Mouse (Mus musculus): ENCODE results near the gene Samd11.

Samd11 gene

DNA sequence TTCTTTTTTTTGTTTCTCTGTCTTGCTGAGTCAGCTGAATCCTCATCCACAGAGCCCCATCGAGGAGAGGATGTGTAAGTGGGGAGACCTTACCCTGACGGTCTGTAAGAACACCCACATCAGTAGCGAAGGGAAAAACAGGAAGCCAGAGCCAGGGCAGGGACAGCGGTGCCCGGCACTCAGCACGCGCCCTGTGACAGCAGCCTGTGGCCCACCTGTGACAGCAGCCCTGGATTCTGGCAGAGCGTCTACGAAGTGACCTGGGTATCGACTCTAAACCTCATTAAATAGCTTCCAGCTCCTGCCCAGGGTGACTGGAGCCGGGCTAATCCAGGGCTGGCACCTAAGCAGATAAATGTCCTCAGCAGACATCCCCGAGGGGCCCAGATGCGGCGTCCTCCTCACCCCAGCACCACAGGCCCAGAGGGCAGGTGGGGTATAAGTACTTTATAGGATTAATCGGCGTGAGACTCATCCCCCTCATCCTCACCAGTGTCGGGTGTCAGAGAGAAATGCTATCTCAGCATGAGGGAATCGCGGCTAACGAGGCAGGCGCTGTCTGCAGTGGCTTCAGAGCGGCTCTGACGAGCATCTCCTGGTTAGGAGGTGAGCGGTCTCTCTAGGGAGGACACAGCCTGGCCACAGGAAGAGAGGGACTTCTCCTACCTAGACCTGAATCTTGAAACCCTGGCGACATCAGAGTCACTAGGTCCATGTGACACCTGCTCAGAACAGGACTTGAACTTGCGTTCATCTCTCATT, at the start of gene Samd11:
Gene Samd11 (minus strand): TSS at position 580 of the 762 bp plus-strand sequence.
- no peak for DNase-seq

DNA sequence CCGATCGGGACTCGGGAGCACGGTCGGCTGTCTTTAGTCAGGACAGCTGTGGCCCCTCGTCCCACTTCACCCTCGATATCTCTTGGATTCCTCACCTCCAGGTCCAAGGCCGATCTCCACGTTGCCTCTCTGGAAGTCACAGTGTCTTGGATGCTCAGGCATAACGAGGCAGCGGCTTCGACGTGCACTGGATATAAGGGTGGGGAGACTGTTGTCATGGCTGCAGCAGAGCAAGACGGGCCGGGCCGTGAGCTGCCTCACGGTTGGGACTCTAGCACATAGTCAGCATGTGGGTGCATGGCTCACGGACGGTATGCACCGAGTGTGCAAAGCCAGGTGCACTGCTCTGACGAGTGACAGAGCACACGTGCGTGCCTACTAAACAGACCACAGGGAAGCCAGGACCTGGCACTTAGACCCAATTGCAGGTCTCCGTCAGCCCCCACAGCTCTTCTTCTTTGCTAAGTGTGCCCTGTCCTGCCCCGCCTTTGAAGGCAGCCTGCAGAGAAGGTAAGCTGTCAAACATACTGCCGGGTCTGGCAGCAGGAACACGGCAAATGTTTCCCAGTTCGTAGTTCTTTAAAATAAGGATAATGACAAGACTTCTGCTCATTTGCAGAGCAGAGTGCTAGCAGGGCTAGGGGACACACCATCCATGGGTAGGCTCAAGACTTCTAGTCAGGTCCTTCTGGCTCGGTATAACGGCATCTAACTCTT, 938 bp downstream of the Samd11 start:
- DNase-seq: no peak

DNA sequence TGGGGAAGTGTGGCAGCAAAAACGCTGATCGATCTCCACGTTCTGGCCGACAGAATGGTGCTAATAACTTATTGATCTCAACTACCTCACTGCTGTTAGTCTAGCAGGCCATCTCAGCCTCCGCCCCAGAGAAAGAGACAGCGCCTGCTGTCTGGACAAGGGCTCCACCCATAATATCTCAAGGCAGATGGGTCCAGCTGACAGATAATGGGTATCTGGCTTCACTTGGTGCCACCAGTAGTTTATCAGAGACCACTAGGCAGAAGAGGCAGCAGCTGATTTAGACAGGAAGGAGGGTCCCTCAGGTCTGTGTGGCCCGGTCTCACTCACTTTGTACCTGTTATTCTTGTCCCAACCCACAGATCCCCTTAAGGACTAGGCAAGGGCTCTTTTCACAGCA, 2.4 kb downstream of the Samd11 start:
- no peak for DNase-seq

DNA sequence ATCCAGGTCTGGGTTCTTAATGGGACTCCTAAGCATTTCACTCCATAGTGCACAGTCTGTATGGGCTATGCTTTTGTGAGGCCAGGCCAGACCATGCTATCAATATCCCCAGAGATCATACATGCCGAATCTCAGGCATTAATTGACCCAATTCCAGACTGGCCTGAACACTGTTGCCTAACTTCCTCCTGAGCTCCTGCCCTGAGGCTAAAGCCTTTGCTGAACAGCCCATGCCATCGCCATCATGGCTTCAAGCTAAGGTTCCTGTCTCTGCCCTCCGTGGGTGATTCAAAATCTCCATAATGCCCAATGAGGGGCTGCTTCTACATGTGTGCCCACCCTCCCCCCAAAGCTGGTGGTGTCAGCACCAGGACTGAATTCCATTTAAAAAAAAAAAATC, 2.8 kb downstream of the Samd11 start:
- no peak for DNase-seq

DNA sequence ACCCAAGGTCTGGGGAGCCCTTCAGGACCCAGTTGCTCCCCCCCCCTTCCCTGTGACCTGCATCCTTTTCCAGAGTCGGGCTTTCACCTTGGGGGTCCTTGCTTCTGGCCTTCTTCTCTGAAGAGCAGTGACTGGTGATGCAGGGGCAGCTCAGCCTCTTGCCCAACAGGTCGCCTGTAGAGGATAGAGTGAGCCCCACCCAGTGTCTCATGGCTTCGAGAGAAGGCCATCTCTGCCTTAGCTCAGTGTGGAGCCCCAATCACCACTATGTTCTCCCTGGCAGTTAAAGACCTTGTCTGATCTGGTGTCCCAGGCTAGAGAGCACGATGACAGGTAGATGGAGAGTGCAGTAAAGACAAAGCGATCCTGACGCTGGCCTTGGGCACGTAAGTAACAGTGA, 3.3 kb downstream of the Samd11 start:
- DNase-seq: no peak

DNA sequence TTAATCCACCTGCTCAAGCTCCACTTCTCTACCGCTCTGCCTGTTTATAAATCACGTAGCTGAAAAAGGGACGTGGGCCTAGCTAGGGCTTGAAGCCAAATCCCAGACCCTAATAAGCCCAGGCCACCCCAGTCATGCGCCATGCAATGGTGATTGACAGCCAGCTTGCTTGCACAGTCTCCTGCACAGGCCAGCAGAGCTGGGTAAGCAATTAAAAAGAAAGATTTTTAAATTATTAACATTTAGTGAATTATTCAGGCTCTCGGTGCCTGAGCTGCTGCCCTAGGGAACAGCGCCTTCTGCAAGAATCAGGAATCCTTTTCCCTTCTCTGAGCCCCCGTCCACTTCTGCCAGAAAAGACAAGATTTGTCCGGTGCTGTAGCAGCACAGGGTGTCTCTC, 4.4 kb downstream of the Samd11 start:
- DNase-seq: no peak

DNA sequence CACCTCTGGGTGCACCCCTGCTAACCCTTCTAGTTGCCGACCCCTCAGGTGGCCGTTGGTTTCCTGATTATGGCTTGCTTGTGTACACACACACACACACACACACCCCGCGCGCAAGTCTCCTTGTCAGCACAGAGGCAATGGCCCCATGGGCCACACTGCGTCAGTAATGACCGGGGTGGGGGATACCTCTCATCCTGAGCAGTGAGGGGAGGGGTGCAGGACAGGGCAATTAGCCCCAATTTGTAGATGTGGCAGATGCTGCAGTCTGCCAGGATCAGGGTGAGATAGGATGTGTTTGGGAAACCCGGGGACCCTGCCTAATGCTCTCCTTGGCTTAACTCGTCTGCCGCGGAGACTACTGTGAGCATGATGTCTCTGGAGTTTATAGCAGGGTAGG, 5.9 kb downstream of the Samd11 start:
- DNase-seq: no peak

DNA sequence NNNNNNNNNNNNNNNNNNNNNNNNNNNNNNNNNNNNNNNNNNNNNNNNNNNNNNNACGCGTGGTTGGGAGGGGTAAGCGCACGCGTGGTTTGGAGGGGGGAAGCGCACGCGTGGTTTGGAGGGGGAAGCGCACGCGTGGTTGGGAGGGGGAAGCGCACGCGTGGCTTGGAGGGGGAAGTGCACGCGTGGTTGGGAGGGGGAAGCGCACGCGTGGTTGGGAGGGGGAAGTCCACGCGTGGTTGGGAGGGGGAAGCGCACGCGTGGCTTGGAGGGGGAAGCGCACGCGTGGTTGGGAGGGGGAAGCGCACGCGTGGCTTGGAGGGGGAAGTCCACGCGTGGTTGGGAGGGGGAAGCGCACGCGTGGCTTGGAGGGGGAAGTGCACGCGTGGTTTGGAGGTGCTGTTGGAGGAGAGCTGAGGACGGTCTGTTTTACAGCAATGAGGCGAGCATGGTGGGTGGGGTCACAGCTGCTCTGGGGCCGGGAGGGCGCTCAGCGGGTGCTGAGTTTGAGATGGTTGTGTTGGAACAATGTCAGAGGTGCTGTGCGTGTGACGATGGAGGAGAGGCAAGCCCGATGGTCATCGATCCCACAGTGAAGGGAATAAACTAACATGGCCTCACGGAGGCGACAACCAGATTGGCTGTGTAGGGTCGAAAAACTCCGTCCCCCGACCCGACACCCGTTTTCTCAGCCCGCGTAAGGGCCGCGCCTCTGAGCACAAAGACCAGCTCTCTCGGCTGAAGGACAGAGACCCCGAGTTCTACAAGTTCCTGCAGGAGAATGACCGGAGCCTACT, 18.6 kb downstream of the Samd11 start:
- peak in 1 of 2 experiments; percentile 37 for DNase-seq

DNA sequence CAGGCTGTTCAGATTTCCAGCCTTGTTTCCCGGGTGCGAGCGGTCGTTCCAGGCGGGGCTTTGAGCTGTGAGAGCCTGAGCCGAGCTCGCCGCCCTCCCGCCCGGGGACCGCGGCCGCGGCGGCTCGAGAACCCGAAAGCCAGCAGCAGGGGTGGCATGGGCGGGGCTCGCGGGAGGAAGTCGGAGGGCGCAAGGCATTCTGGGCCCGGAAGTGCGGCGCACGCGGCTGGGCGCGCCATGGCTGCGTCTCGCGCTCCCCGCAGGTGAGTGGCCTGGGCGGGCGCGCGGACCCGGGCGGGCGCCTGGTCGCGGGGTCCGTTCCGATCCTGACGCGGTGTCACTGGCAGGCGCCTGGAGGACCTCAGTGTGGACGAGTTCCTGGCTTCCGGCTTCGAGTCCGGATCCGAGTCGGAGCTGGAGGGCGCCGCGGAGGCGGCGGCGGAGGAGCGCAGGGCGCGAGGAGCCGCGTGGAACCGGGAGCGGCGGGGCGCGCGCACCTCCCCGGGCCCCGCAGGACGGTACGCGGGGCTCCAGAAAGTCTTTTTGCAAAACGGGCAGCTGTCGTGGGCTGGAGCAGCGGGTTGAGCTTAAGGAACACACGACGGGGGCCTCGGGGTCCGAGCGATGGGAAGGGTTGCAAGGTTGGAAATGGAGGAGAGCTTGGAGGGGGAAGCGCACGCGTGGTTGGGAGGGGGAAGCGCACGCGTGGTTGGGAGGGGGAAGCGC, 19.5 kb downstream of the Samd11 start, which contains the start of gene Noc2l:
Gene Noc2l (plus strand): TSS at position 203 of the 726 bp plus-strand sequence.
- peak; percentile 89 to 92 for DNase-seq

DNA sequence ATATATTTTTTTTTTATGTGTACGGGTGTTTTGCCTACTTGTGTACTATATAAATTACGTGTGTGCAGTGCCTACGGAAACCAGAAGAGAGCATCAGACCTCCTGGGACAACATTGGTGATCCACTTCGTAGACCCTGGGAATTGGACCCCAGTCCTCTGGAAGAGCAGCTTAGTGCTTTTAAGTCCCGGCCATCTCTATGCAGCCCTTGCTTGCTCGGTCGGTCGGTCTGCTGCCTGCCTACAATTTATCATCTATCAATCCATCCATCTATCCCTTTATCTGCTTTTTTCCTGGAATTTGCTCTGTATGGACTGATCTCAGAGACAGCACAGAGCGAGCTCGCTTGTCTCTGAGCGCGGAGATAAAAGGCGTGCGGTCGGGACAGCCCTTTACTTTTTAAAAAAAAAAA, 20.1 kb downstream of the Samd11 start:
- DNase-seq: no peak

DNA sequence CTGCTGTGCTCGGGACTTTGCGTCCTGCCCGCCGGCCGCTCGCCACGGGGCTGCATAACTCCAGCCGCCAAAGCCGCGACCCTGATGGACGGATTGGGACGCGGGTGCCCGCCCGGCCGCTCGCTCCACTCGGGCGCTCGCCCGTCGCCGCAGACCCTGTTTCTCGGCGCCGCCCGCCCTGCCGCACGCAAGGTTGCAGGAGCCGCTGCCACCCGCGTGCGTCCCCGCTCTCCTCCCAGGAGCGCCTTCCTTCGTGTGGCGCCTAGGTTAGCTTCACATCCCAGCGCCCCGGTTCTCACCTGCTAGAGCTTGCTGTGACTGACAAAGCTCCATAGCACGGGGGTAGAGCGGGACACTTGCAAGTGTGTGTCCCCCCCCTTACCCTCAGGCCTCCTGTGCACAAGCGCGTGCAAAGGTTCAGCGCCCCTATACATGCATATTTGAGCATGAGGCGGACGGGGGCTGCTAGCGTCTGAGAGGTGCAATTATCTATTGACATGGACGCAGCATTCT, 20.7 kb downstream of the Samd11 start, which contains the start of gene Plekhn1:
Gene Plekhn1 (minus strand): TSS at position 157 of the 513 bp plus-strand sequence.
- peak; percentile 77 to 80 for DNase-seq

DNA sequence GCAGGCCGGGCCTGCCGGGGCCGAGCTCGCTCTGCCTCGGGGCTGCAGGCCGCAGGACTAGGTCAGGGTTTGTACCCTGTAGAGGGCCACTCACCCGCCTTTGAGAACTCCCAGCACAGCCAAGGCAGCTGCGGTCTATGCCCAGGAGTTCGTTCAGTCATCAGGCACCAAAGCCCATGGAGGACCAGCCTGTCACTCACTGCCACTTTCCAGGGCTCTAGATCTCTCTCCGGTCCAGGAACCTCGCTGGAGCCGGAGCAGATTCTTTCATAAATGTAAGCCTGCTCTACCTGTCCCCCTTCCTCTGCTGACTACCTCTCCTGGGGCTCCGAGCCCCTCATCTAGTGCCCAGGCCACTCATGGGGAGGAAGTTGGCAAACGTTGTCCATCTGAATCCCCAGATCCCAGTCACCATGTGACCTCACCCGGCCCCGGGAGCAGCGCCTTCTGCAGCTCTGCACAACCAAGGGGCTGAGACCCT, 21.4 kb downstream of the Samd11 start:
- peak; percentile 23 to 36 for DNase-seq

DNA sequence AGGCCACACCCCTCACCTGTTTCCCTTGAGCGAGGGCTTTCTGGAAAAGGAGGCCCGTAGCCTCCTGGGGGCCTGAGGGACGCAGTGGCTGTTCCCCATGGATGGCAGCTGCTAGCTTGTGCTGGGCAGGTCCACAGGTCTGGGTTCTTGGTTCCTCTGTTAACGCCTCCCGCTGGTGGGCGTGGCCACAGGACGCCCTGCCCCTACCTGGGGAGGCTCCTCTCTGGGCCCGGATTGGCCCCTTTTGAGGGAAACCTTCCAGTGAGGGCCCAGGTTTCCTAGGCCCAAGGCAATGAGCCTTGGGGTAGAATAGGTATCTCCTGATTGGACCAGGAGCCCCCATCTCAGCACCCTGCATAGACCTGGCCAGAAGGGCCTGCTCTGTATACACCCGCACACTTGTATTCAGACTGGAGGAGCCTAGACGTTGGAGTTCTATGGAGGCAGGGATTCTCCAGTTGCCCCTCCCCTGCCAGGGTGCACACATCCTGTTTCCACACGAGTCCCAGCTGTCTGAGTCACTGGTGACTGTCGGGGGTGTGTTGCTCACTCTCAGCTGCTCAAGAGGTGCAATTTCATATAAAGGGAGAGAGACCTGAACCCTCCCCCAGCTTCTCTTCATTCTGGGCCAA, 26.9 kb downstream of the Samd11 start:
- no peak for DNase-seq

DNA sequence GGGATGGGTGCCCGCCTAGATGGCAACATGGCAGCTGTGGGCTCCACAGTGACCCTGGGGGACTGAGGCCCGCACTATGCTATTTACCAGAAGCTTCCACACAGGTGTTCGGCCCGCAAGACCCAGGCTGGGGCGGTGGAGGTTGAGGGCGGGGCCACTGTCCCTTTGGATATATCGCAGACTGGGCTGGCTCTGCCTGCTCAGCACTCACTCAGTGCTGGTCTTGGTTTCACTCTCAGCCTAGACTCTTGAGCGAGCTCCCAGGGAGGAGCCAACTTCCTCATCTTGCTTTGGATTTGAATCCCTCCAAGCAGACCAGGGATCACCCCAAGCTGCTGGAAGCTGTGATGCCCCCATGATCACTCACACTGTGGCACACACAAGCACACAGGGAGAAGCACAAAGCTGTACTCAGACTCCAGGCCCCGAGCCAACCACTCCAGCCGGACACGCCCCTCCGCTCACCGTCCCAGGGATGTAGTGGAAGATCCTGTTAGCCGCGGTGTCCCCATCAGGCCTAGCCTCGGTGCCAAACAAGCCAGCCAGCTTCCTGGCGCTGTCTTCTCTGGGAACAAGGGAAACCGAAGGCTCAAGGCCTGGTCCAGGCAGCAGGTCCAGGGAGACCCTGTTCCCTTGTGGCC, 27.6 kb downstream of the Samd11 start:
- no peak for DNase-seq

DNA sequence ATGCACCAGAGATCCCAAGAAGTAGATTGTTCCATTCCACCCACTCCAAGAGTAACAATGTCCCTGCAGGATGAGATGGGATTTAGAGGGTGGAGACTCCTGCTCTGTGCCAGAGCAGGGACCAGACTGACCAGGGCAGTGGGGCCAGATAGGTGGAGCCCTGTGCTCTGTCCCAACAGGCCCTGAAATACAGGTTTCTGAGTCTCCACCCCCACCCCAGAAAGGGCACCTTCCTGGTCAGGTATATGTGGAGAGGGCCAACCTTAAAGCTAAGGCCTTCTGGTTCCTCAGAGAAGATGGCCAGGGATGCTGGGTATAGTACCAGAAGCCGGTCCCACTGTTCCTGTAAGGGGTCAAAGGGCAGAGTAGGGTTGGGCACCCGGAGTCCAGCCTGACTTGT, 31.2 kb downstream of the Samd11 start:
- no peak for DNase-seq

DNA sequence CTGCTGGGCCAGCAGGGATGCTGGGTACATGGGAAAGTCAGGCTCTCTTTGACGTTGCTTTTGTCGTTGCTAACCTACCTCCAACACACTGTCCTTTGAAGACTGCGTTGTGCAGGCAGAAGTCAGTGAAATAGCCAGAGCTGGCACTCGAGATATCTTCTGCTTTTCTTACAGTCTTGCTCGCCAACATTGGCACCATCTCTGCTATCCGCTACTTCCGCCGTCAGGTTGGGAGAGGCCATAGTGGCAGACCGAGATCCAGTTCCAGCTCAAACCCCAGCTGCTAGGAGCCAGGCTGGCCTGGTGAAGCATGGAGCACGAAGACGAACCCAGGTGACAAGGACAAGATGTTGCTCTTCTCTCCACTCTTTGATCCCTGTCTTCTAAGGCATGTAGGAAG, 35.5 kb downstream of the Samd11 start:
- no peak for DNase-seq

DNA sequence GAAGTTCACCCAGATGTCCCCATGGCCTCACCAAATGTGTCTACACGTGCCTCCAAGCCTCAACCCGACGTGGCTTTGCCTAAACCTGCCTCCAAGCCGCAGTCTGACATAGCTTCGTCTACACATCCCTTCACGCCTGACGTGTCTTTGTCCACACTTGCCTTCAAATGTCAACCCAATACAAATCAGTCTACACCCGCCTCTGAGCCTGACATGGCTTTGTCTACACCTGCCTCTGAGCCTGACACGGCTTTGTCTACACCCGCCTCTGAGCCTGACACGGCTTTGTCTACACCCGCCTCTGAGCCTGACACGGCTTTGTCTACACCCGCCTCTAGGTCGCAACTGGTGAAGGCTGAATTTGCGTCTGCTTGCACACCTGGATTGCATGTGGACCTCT, 37.6 kb downstream of the Samd11 start:
- DNase-seq: no peak

DNA sequence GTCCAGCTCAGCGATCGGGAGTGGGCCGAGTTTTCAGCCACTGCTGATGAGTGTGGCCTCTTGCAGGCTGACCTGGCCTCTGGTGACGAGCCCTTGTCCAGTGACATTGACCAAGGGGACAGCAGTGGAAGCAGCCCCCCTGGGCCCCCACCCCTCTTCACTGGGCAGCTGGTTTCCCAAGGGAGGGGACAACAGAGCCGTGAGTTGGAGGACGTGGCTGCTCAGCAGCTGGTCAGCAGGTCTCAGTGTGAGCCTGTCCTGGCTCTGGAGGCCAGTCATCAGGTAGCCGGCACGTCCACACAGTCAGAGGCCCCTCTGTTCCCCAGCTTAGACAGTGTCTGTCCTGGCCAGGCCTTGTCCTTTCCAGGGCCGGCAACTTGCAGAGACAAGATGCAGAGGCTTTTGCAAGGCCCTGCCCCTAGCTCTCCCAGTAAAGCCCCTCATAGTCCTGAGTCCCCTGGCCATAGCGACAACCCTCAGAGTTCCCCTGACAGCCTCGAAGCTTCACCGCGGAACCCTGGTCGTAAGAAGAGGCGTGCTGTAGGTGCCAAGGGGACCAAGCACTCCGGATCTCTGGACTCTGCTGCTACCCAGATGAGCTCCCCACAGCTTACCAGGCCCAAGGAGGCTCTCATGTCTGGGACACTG, 38.3 kb downstream of the Samd11 start:
- no peak for DNase-seq

DNA sequence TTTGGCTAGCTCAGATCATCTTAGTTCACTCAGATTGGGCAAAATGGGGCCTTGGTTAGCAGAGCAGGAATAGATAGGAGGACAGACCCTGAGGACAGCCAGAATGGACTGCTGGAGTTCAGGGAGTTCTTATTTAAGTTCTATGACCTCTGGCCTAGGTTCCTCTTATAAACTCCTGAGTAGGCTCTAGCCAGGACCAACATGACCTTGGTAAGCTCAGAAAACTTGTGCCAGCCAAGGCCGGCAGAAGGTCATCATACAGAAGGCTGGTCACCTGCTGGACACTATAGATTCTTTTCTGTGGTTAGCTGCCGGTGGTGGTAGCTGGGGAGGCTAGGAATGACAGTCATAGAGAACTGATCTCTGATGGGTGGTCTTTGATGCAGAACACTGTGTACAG, 39.3 kb downstream of the Samd11 start:
- DNase-seq: no peak

DNA sequence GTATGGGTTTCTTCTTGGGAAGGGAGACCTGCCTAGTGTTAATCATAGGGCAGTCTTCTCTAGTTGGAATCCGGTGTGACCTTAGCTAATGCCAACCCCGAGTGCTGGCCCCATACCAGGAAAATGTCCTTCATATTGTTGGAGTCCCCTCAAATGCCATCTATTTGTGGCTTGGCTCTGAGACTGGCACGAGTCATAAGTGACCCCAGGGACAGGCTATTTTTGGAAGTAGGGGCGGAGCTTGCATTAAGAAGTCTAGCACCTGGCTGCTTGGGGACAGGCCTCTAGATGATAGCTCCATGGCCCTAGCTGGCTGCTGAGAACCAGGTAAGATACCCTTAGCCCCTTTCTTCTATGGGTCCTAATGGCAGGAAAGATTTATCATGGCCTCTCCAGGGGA, 39.8 kb downstream of the Samd11 start, which contains the start of gene Perm1:
Gene Perm1 (plus strand): TSS at position 220 of the 400 bp plus-strand sequence.
- no peak for DNase-seq

DNA sequence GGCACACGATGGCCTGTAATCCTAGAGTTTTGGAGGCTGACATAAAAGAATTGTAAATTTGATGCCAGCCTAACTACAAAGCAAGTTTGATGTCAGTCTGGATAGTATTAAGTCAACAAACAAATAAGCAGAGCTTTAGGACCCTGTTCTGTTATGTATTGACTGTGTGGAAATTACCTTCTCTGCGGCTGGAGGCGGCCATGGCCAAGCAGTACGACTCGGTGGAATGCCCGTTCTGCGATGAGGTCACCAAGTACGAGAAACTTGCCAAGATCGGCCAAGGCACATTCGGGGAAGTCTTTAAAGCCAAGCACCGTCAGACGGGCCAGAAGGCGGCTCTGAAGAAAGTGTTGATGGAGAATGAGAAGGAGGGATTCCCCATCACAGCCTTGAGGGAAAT, 42.3 kb downstream of the Samd11 start:
- DNase-seq: no peak

Measured in thymus, postnatal 36 days (tissue).